Mouse (Mus musculus): Measurements from ENCODE around the gene Trak2. TPM values are rescaled to one million over a fixed set of nuclear protein-coding genes. Genes with fewer than 3 reads are reported as not detected.
"Not testable (repeated sequence)": the region's sequence is repeated elsewhere in the genome, so short reads cannot be mapped to it uniquely, and the experiment has no call there.

Gene Trak2
- polyA plus RNA-seq, 1 experiment from 2014 or later, result 11.0 TPM

- 90% methylated on average over 8 of the region's 8 CpGs for WGBS
- H3K4me3 ChIP-seq, result not testable (repeated sequence)
These were observed 80.8 kb downstream of the Trak2 start for GRCm38 (mm10) chr1:58892386-58892785.

GRCm38 (mm10) chr1:58891481-58892170 is 81.6 kb downstream of the Trak2 start:
- 75% methylated on average over 2 of the region's 2 CpGs for WGBS
- not testable (repeated sequence) for H3K36me3 ChIP-seq; H3K4me3 ChIP-seq; H3K9me3 ChIP-seq; DNase-seq (ENCODE audit: low spot score); H3K4me1 ChIP-seq (replicated peaks); H3K27me3 ChIP-seq (ENCODE audit: insufficient read depth, poor library complexity, severe bottlenecking); H3K27ac ChIP-seq

More at GRCm38 (mm10) chr1:58892386-58892785, 80.8 kb downstream of the Trak2 start:
- H3K27ac ChIP-seq; H3K36me3 ChIP-seq; DNase-seq (ENCODE audit: low spot score); H3K4me1 ChIP-seq (replicated peaks); H3K9me3 ChIP-seq; H3K27me3 ChIP-seq (ENCODE audit: insufficient read depth, poor library complexity, severe bottlenecking): not testable (repeated sequence)

GRCm38 (mm10) chr1:58890697-58891290 is 82.4 kb downstream of the Trak2 start:
- H3K4me3 ChIP-seq; H3K9me3 ChIP-seq; H3K27me3 ChIP-seq (ENCODE audit: insufficient read depth, poor library complexity, severe bottlenecking); DNase-seq (ENCODE audit: low spot score); H3K27ac ChIP-seq; H3K4me1 ChIP-seq (replicated peaks); H3K36me3 ChIP-seq: not testable (repeated sequence)
- 68% methylated on average over 5 of the region's 5 CpGs for WGBS

- WGBS, result 64% methylated on average over 5 of the region's 5 CpGs
- Histone ChIP-seq H3K4me1 (replicated peaks) (no peaks in the 10 kb centered on the region), H3K9me3 (no peaks in the 10 kb centered on the region), H3K4me3 (no peak overlapping the region), H3K27me3 (ENCODE audit: insufficient read depth, poor library complexity, severe bottlenecking) (no peaks in the 10 kb centered on the region), H3K36me3 (no peaks in the 10 kb centered on the region), H3K27ac (no peak overlapping the region)
- DNase-seq (ENCODE audit: low spot score), result no peak
These were observed 83.2 kb downstream of the Trak2 start for GRCm38 (mm10) chr1:58889826-58890546.

GRCm38 (mm10) chr1:58885646-58886045 is 87.6 kb downstream of the Trak2 start:
- H3K27ac ChIP-seq, result no peak overlapping the region
- no peaks in the 10 kb centered on the region for H3K27me3 ChIP-seq (ENCODE audit: insufficient read depth, poor library complexity, severe bottlenecking)
- H3K36me3 ChIP-seq, result no peaks in the 10 kb centered on the region
- H3K9me3 ChIP-seq, result no peaks in the 10 kb centered on the region
- H3K4me1 ChIP-seq (replicated peaks), result no peaks in the 10 kb centered on the region
- WGBS, result 90% methylated on average over 4 of the region's 4 CpGs
- no peak overlapping the region for H3K4me3 ChIP-seq
- no peak for DNase-seq (ENCODE audit: low spot score)

- not testable (repeated sequence) for H3K27ac ChIP-seq; H3K4me1 ChIP-seq (replicated peaks); H3K9me3 ChIP-seq; H3K27me3 ChIP-seq (ENCODE audit: insufficient read depth, poor library complexity, severe bottlenecking); DNase-seq (ENCODE audit: low spot score); H3K36me3 ChIP-seq; H3K4me3 ChIP-seq
- 89% methylated on average over 9 of the region's 9 CpGs for WGBS
These were observed 90.0 kb downstream of the Trak2 start for GRCm38 (mm10) chr1:58883279-58883678.

- H3K9me3 ChIP-seq; H3K27ac ChIP-seq; H3K4me3 ChIP-seq; H3K36me3 ChIP-seq; H3K27me3 ChIP-seq (ENCODE audit: insufficient read depth, poor library complexity, severe bottlenecking); DNase-seq (ENCODE audit: low spot score); H3K4me1 ChIP-seq (replicated peaks): not testable (repeated sequence)
- 86% methylated on average over 2 of the region's 2 CpGs for WGBS
These were observed 93.9 kb downstream of the Trak2 start for GRCm38 (mm10) chr1:58879291-58879690.

- H3K27me3 ChIP-seq (ENCODE audit: insufficient read depth, poor library complexity, severe bottlenecking); H3K36me3 ChIP-seq; H3K4me3 ChIP-seq; H3K27ac ChIP-seq; H3K4me1 ChIP-seq (replicated peaks); DNase-seq (ENCODE audit: low spot score); H3K9me3 ChIP-seq: not testable (repeated sequence)
- 87% methylated on average over 4 of the region's 4 CpGs for WGBS
These were observed 96.7 kb downstream of the Trak2 start for GRCm38 (mm10) chr1:58876500-58876899.

GRCm38 (mm10) chr1:58860586-58860985 is 112.6 kb downstream of the Trak2 start:
- not testable (repeated sequence) for H3K27ac ChIP-seq; H3K4me1 ChIP-seq (replicated peaks); H3K36me3 ChIP-seq; H3K4me3 ChIP-seq; H3K27me3 ChIP-seq (ENCODE audit: insufficient read depth, poor library complexity, severe bottlenecking); DNase-seq (ENCODE audit: low spot score)
- peaks cover 15% of the 10 kb centered on the region for H3K9me3 ChIP-seq
- WGBS, result 91% methylated on average over 3 of the region's 3 CpGs

- peaks cover 10% of the 10 kb centered on the region for H3K9me3 ChIP-seq
- DNase-seq (ENCODE audit: low spot score); H3K4me1 ChIP-seq (replicated peaks); H3K36me3 ChIP-seq; H3K27me3 ChIP-seq (ENCODE audit: insufficient read depth, poor library complexity, severe bottlenecking); H3K27ac ChIP-seq; H3K4me3 ChIP-seq: not testable (repeated sequence)
- WGBS, result 81% methylated on average over 13 of the region's 13 CpGs
These were observed 113.4 kb downstream of the Trak2 start for GRCm38 (mm10) chr1:58859738-58860365.

- WGBS, result 79% methylated on average over 4 of the region's 4 CpGs
- H3K27me3 ChIP-seq (ENCODE audit: insufficient read depth, poor library complexity, severe bottlenecking); H3K36me3 ChIP-seq; H3K4me1 ChIP-seq (replicated peaks); H3K9me3 ChIP-seq; H3K27ac ChIP-seq; H3K4me3 ChIP-seq; DNase-seq (ENCODE audit: low spot score): not testable (repeated sequence)
These were observed 114.1 kb downstream of the Trak2 start for GRCm38 (mm10) chr1:58859131-58859530.

- H3K27ac ChIP-seq, result not testable (repeated sequence)
- 80% methylated on average over 3 of the region's 3 CpGs for WGBS
These were observed 116.4 kb downstream of the Trak2 start for GRCm38 (mm10) chr1:58856811-58857210.

More at GRCm38 (mm10) chr1:58856811-58857210, 116.4 kb downstream of the Trak2 start:
- not testable (repeated sequence) for H3K27me3 ChIP-seq (ENCODE audit: insufficient read depth, poor library complexity, severe bottlenecking); H3K36me3 ChIP-seq; H3K4me1 ChIP-seq (replicated peaks); DNase-seq (ENCODE audit: low spot score); H3K4me3 ChIP-seq; H3K9me3 ChIP-seq
